Mouse (Mus musculus) large intestine, adult 2 months (tissue): ENCODE measurements around the gene Hspbp1. TPM values are rescaled to one million over a fixed set of nuclear protein-coding genes. Genes with fewer than 3 reads are reported as not detected.
A peak's percentile ranks its signal among the peaks of the same experiment; 100 is the strongest.

Experiments
- DNase-seq: peaks from one replicate; pipeline ENCODE4 v3.0.0-alpha.2; 2012; ENCODE audit warnings: low read depth, low spot score
- WGBS: fragments of 180-500 bp; shearing (Covaris S2); methylation state at CpG from one replicate; pipeline ENCODE4 v1.1.7; 2018; 5-methylcytosine and 5-hydroxymethylcytosine counted together
- polyA plus RNA-seq: library from polyadenylated mRNA; depleted of rRNA; stranded (reverse); fragments of >200 nt; gene quantifications from 2 replicates; pipeline ENCODE4 v1.2.3, GENCODE M21; 2012; rRNA removed

Hspbp1 gene
- 32.7 and 34.4 TPM in 2 replicates for polyA plus RNA-seq

- WGBS: under 1% methylated on average over 32 of the region's 32 CpGs
- DNase-seq: peak; percentile 99
Observed at GRCm38 (mm10) chr7:4684632-4685417, at the start of gene Hspbp1. Gene Hspbp1, minus strand, starts transcription at chr7:4685068.

GRCm38 (mm10) chr7:4732968-4733392 is 48.1 kb upstream of the Hspbp1 start:
- WGBS: 25% methylated on average over 6 of the region's 6 CpGs

GRCm38 (mm10) chr7:4731090-4731489 is 46.2 kb upstream of the Hspbp1 start:
- DNase-seq: no peak
- 83% methylated on average over 5 of the region's 5 CpGs for WGBS

More at GRCm38 (mm10) chr7:4732968-4733392, 48.1 kb upstream of the Hspbp1 start:
- DNase-seq: no peak

- peak; percentile 87 for DNase-seq
- 15% methylated on average over 7 of the region's 7 CpGs for WGBS
Observed at GRCm38 (mm10) chr7:4725169-4725568, 40.3 kb upstream of the Hspbp1 start, which contains the start of gene Tmem150b. Gene Tmem150b, minus strand, starts transcription at chr7:4725249.

- DNase-seq: no peak
- WGBS: 7% methylated on average over 3 of the region's 3 CpGs
Observed at GRCm38 (mm10) chr7:4724359-4724758, 39.5 kb upstream of the Hspbp1 start.

GRCm38 (mm10) chr7:4723508-4723907 is 38.6 kb upstream of the Hspbp1 start:
- WGBS: 23% methylated on average over 12 of the region's 12 CpGs
- DNase-seq: no peak

- whole genome bisulfite sequencing: 87% methylated on average over 3 of the region's 3 CpGs
- no peak for DNase-seq
Observed at GRCm38 (mm10) chr7:4719276-4719675, 34.4 kb upstream of the Hspbp1 start.

- DNase-seq: no peak
Observed at GRCm38 (mm10) chr7:4716955-4717354, 32.1 kb upstream of the Hspbp1 start.

GRCm38 (mm10) chr7:4712594-4712993 is 27.7 kb upstream of the Hspbp1 start:
- 83% methylated on average over 3 of the region's 3 CpGs for WGBS
- no peak for DNase-seq

More at GRCm38 (mm10) chr7:4716955-4717354, 32.1 kb upstream of the Hspbp1 start:
- 76% methylated on average over 6 of the region's 6 CpGs for WGBS

GRCm38 (mm10) chr7:4705098-4705497 is 20.2 kb upstream of the Hspbp1 start:
- 51% methylated on average over 18 of the region's 18 CpGs for WGBS
- DNase-seq: no peak

GRCm38 (mm10) chr7:4703195-4703594 is 18.3 kb upstream of the Hspbp1 start:
- DNase-seq: no peak
- WGBS: 77% methylated on average over 7 of the region's 7 CpGs

- DNase-seq: no peak
- 57% methylated on average over 8 of the region's 8 CpGs for WGBS
Observed at GRCm38 (mm10) chr7:4702334-4702733, 17.5 kb upstream of the Hspbp1 start.

GRCm38 (mm10) chr7:4693004-4693403 is 8.1 kb upstream of the Hspbp1 start:
- no peak for DNase-seq
- 90% methylated on average over 6 of the region's 6 CpGs for WGBS

- DNase-seq: no peak
- WGBS: 17% methylated on average over 28 of the region's 35 CpGs
Observed at GRCm38 (mm10) chr7:4690951-4691653, 6.2 kb upstream of the Hspbp1 start.

- WGBS: 2% methylated on average over 13 of the region's 18 CpGs
- DNase-seq: no peak
Observed at GRCm38 (mm10) chr7:4690387-4690786, 5.5 kb upstream of the Hspbp1 start, which contains the start of gene Brsk1. Gene Brsk1, plus strand, starts transcription at chr7:4690604.

- DNase-seq: no peak
- 4% methylated on average over 13 of the region's 13 CpGs for WGBS
Observed at GRCm38 (mm10) chr7:4684203-4684602, 665 bp downstream of the Hspbp1 start.

- DNase-seq: no peak
- WGBS: 84% methylated on average over 5 of the region's 5 CpGs
Observed at GRCm38 (mm10) chr7:4683307-4683706, 1.6 kb downstream of the Hspbp1 start.

GRCm38 (mm10) chr7:4675200-4675599 is 9.7 kb downstream of the Hspbp1 start:
- no peak for DNase-seq
- 73% methylated on average over 7 of the region's 7 CpGs for WGBS

- 57% methylated on average over 12 of the region's 12 CpGs for WGBS
- no peak for DNase-seq
Observed at GRCm38 (mm10) chr7:4674114-4674731, 10.6 kb downstream of the Hspbp1 start.

GRCm38 (mm10) chr7:4671956-4672355 is 12.9 kb downstream of the Hspbp1 start:
- WGBS: 54% methylated on average over 4 of the region's 4 CpGs
- no peak for DNase-seq
